Mouse (Mus musculus): ENCODE data around the gene Galm. TPM values are rescaled to one million over a fixed set of nuclear protein-coding genes. Genes with fewer than 3 reads are reported as not detected.
A peak's percentile ranks its signal among the peaks of the same experiment; 100 is the strongest.

The Galm gene
- polyA plus RNA-seq, 1 experiment from 2014 or later = 17.8 TPM

DNA sequence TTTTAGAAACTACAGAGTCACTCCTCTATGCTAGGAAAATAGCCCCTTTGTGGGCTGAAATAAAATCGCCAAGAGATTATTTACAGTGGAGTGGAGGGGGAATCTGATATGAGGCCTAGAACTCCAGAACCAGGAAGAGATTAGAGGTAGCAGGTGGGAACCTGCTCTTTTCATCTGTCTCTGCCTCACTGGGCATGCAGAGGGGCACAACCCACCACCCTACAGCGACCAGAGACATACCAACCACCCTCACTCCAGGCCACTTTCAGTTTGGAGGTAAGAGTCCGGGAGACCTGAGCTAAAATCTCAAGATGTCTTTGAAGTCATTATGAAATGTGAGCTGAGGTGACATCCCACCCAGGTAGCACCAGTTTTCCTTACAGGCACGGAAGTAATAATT, 2.1 kb downstream of the Galm start:
- Histone ChIP-seq H3K27ac (no peak overlapping the region), H3K4me2 (peak overlapping the region; percentile 75; the same call in 1 of the 2 replicates)
- WGBS (ENCODE audit: insufficient replicate concordance) = 68% methylated on average over 4 of the region's 4 CpGs

DNA sequence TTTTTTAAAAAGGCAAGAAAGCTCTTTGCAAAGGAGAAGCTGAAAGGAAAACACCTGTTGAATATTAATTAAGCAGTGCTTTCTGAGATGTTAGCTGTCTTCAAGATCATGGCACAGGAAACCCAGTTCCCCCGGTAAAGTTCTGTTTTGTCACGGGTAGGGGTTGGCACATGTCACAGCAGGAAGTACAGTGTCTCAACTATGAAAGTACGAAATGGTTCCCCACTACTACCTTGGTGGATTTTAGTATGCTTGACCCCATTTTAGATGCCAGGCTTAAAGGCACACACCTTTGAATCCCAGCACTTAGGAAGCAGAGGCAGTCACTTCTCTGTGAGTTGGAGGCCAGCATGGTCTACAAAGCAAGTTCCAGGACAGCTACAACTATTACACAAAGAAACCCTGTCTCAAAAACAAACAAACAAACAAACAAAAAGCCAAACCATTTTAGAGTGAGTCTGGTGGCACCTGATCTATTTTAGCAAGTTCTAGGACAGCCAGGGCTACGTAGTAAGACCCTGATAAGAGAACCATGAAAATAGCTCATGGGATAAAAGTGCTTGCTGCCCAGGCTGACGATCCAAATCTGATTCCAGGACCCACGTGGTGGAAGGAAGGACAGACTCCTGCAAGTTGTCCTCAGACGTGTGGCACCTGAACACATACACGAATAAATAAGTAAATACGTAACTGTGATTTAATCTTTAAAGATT, 3.6 kb downstream of the Galm start:
- Histone ChIP-seq H3K4me1 (replicated peaks) (peaks cover 26% of the 10 kb centered on the region), H3K9me3 (replicated peaks) (no peaks in the 10 kb centered on the region), H3K27me3 (peaks cover 3% of the 10 kb centered on the region; the same call in 1 of the 2 replicates), H3K27ac (0 out of 2 replicates have a peak overlapping the region, but pooled peaks have one; percentile 4), H3K4me3 (replicated peaks) (no peak overlapping the region), H3K36me3 (no peaks in the 10 kb centered on the region), H3K9ac (no peak overlapping the region), H3K4me2 (no peak overlapping the region)
- DNase-seq (no peak), ATAC-seq (ENCODE audit: low read depth) (no peak)
- WGBS (ENCODE audit: insufficient replicate concordance) = 49% methylated on average over 9 of the region's 9 CpGs

More for the DNA sequence above, 2.1 kb downstream of the Galm start:
- Histone ChIP-seq H3K9ac (no peak overlapping the region), H3K4me1 (replicated peaks) (peaks cover 26% of the 10 kb centered on the region), H3K27me3 (peaks cover 3% of the 10 kb centered on the region; the same call in 1 of the 2 replicates), H3K9me3 (replicated peaks) (no peaks in the 10 kb centered on the region), H3K4me3 (replicated peaks) (no peak overlapping the region), H3K36me3 (no peaks in the 10 kb centered on the region)
- ATAC-seq (ENCODE audit: low read depth) (no peak), DNase-seq (no peak)

DNA sequence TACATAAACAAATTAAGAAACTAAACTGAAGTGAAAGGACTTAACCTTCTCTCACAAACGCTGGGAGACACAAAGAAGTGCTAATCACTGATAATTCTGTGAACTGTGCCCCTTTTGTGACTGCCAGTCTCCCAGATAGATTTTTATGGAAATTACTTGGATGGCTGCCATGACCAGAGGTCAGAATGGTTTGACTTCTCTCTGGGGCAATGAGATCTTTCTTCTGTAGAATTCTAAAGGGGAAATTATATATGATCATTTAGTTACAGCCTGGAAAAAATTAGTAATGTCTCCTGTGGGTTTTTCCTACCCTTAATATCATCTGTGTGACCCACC, 4.1 kb downstream of the Galm start:
- no peak for DNase-seq
- no peak for ATAC-seq (ENCODE audit: low read depth)
- Histone ChIP-seq H3K36me3 (no peaks in the 10 kb centered on the region), H3K9ac (no peak overlapping the region), H3K4me2 (no peak overlapping the region), H3K4me3 (replicated peaks) (no peak overlapping the region), H3K27me3 (peaks cover 3% of the 10 kb centered on the region; the same call in 1 of the 2 replicates), H3K4me1 (replicated peaks) (peaks cover 26% of the 10 kb centered on the region), H3K27ac (0 out of 2 replicates have a peak overlapping the region, but pooled peaks have one; percentile 4), H3K9me3 (replicated peaks) (no peaks in the 10 kb centered on the region)
- 37% methylated on average over 1 of the region's 1 CpGs for WGBS (ENCODE audit: insufficient replicate concordance)

DNA sequence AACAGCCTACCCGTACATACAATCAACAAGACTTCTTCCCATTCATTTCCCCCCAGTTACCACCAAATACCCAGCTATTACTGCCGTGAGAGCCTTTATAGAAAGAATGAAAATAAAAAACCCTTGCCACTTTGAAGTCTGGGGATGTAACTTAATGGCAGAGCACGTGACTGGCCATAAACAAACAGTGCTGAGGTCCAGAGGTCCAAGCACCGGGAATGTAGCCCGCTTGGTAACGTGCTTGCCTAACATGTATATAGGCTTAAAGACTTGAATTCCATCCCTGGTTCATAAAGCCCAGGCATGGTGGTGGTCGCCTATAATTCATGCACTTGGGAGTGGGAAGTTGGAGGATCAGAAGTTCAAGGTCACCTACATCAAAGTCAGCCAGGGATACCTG, 4.6 kb downstream of the Galm start:
- H3K27me3 ChIP-seq = no peaks in the 10 kb centered on the region
- H3K4me3 ChIP-seq (replicated peaks) = no peak overlapping the region
- 65% methylated on average over 7 of the region's 7 CpGs for WGBS (ENCODE audit: insufficient replicate concordance)
- H3K36me3 ChIP-seq = no peaks in the 10 kb centered on the region
- no peak overlapping the region for H3K9ac ChIP-seq
- H3K4me1 ChIP-seq (replicated peaks) = peaks cover 26% of the 10 kb centered on the region
- no peaks in the 10 kb centered on the region for H3K9me3 ChIP-seq (replicated peaks)
- peak overlapping the region; percentile 48; the same call in 1 of the 2 replicates for H3K27ac ChIP-seq
- ATAC-seq (ENCODE audit: low read depth) (peak; percentile 49; the same call in 1 of the 2 replicates), DNase-seq (no peak)
- H3K4me2 ChIP-seq = 0 out of 2 replicates have a peak overlapping the region, but pooled peaks have one; percentile 2

DNA sequence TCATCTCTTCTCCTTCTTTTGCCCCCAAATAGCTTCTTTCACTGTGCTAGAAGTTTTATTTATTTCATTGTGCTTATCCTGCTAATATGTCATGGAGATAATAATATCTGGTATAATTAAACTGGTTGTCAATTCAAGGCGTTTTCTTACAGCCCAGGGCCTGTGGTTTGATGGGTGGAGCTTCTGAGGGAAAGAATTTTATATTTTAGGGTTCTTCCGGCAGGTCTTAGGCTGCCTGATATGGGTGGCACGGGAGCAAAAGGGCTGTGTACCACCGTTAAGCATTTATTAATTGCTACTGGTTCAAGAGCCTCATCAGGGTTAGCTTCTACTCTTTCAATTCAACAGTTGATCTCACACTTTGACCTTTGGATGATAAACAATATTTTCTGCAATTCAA, 5.2 kb downstream of the Galm start:
- Histone ChIP-seq H3K9ac (no peak overlapping the region), H3K27ac (peak overlapping the region; percentile 48; the same call in 1 of the 2 replicates), H3K36me3 (no peaks in the 10 kb centered on the region), H3K4me3 (replicated peaks) (no peak overlapping the region), H3K27me3 (no peaks in the 10 kb centered on the region), H3K4me2 (no peak overlapping the region), H3K4me1 (replicated peaks) (peaks cover 25% of the 10 kb centered on the region), H3K9me3 (replicated peaks) (no peaks in the 10 kb centered on the region)
- 55% methylated on average over 4 of the region's 4 CpGs for WGBS (ENCODE audit: insufficient replicate concordance)
- ATAC-seq (ENCODE audit: low read depth) (no peak), DNase-seq (no peak)

DNA sequence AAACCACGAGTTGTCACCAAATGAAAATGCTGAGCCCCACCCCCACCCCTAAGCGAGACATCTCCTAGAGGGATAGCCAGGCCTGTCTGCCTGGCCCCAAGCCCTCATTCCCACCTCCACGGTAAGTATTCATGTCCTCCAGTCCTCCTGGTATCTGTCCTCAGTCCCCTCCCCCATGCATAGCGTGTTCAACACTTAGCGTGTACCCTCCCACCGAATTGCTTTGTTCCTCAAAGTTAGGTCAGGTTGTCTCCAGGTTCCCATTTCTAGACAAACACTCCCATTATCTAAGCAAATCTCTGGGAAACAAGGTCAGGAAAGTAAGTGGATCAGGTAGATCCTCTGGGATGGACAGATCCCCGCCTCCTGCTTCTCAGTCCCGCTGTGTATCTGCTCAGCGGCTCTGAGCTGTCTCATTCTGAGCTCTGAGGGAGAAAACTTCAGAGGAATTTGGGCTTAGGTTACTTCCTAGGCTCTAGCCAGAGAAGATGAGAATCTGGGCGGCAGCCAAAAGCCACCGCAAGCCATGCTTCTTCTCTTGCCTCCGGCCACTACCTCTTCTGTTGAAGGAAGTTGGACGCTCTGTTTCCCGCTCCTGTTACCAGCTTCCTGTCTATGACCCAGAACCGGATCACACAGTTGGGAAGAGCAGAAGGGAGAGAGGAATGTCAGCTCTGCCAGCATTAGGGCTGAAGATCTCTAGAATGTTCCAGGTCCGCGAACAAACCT, 11.3 kb downstream of the Galm start:
- Histone ChIP-seq H3K27me3 (no peaks in the 10 kb centered on the region), H3K4me2 (no peak overlapping the region), H3K9me3 (replicated peaks) (no peaks in the 10 kb centered on the region), H3K27ac (no peak overlapping the region), H3K9ac (no peak overlapping the region), H3K4me1 (replicated peaks) (peaks cover 4% of the 10 kb centered on the region), H3K36me3 (no peaks in the 10 kb centered on the region), H3K4me3 (replicated peaks) (no peak overlapping the region)
- 49% methylated on average over 17 of the region's 17 CpGs for WGBS (ENCODE audit: insufficient replicate concordance)
- ATAC-seq (ENCODE audit: low read depth) (no peak), DNase-seq (no peak)

DNA sequence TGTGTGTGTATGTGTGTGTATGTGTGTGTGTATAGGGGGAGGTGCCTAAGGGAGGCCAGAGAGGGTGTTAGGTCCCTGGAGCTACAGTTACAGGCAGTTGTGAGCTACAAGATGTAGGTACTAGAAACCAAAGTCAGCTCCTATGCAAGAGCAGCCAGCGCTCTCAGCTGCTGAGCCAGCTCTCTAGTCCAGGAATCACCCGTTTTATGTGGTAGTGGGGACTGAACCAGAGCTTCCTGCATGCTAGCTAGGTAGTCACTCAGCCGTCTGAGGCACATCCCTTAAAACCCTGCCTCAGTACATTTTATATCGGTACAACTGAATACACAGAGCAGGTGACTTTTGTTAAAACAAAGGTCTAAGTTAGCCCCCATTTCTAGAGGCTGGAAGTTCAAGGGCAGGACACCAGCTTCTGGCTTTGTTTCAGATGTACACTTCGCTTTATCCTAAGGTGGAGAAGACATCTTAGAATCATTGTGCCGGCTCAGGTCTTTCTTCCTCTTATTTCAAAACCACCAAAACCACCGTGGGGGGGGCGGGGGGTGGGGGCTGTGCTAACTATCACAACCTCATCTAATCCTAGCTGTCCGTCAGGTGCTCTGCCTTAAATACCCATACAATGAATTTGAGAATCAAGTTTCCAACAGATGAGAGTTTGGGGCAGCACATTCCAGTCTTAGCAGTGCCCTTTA, 12.6 kb downstream of the Galm start:
- H3K36me3 ChIP-seq = no peaks in the 10 kb centered on the region
- no peak for DNase-seq
- no peak overlapping the region for H3K27ac ChIP-seq

DNA sequence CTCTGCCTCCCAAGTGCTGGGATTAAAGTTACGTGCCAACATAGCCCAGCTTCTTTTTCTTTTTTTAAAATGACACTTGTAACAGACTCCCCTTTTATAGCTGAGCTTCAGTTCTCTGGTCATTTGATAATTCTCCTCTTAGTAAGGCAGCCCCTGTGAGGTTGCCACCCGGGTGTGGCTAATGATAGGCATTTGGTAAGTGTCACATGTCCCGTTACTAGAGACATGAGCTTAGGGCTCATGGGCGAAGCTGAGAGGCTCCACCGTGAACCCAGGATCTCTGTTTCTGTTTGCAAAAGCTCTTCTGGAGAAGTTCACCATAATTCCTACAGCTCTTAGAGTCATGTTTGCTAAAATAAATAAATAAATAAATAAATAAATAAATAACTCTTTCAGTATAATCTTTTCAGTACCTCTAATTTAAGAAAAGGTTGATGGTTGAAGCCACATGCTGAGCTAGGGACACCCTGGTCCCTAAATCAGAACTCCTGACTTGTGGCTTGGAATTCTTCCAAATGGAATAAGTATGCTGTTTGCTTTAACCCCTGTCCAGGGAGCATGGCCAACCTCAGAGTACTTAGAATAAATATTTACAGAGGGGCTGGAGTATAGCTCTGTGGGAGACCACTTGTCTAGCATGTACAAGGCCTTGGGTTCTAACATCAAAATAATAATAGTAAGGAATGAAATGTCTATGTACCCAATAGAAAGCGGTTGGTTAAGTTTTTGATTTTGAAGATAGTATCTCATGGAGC, 16.4 kb downstream of the Galm start:
- no peak overlapping the region for H3K4me2 ChIP-seq
- H3K9me3 ChIP-seq (replicated peaks) = no peaks in the 10 kb centered on the region
- DNase-seq (no peak), ATAC-seq (ENCODE audit: low read depth) (peak; percentile 41)
- H3K27ac ChIP-seq = no peak overlapping the region
- H3K9ac ChIP-seq = no peak overlapping the region
- H3K27me3 ChIP-seq = peaks cover 2% of the 10 kb centered on the region; the same call in 1 of the 2 replicates
- no peak overlapping the region for H3K4me3 ChIP-seq (replicated peaks)
- WGBS (ENCODE audit: insufficient replicate concordance) = 54% methylated on average over 6 of the region's 6 CpGs
- no peaks in the 10 kb centered on the region for H3K36me3 ChIP-seq
- H3K4me1 ChIP-seq (replicated peaks) = peaks cover 4% of the 10 kb centered on the region

More for the DNA sequence above, 12.6 kb downstream of the Galm start:
- no peak overlapping the region for H3K4me2 ChIP-seq
- no peak overlapping the region for H3K4me3 ChIP-seq (replicated peaks)
- ATAC-seq (ENCODE audit: low read depth) = no peak
- H3K9me3 ChIP-seq (replicated peaks) = no peaks in the 10 kb centered on the region
- H3K4me1 ChIP-seq (replicated peaks) = peaks cover 4% of the 10 kb centered on the region
- no peaks in the 10 kb centered on the region; the same call in 1 of the 2 replicates for H3K27me3 ChIP-seq
- WGBS (ENCODE audit: insufficient replicate concordance) = 16% methylated on average over 9 of the region's 9 CpGs
- H3K9ac ChIP-seq = no peak overlapping the region

DNA sequence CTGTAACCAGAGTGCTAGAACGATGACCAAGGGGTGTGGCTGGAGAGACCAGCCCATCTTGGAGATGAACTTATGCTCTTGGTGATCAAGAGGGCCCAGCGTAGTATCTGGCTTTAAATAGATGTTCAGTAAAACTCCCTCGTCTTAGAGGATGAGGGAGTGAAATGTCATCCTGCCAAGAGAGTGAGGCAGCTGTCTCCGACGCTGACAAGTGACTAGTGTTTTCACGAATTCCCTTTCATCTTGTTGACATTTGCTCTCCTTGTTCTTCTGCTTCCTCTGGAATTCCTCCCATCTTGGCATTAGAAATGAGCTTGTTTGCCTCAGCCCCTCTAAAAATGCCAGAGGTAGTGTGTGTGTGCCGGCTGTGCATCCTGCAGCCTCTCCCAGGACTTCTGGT, 17.9 kb downstream of the Galm start:
- no peak overlapping the region for H3K4me2 ChIP-seq
- peaks cover 4% of the 10 kb centered on the region for H3K4me1 ChIP-seq (replicated peaks)
- no peak for ATAC-seq (ENCODE audit: low read depth)
- H3K27ac ChIP-seq = no peak overlapping the region
- H3K27me3 ChIP-seq = peaks cover 2% of the 10 kb centered on the region; the same call in 1 of the 2 replicates
- no peaks in the 10 kb centered on the region for H3K9me3 ChIP-seq (replicated peaks)
- H3K4me3 ChIP-seq (replicated peaks) = no peak overlapping the region
- 42% methylated on average over 7 of the region's 7 CpGs for WGBS (ENCODE audit: insufficient replicate concordance)
- DNase-seq = no peak
- H3K36me3 ChIP-seq = no peaks in the 10 kb centered on the region
- H3K9ac ChIP-seq = no peak overlapping the region

DNA sequence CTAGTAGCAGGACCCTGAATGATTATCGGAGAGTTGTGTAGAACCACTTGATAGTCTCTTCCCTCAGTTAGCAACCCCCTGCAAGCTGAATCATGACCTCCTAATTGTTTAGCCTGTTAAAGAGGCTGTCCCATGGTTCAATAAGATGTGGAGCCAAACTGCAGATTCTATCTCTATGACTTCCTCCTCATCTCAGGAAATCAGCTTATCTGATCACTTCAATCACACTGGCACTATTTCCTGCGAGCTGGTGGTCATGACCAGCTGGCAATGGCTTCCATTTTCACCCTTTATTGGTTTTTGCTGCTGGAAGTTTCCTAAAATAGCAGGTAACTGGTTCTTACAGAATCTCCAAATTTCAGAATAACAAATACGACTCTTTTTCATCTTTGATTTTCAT, 18.5 kb downstream of the Galm start:
- Histone ChIP-seq H3K9ac (no peak overlapping the region), H3K9me3 (replicated peaks) (no peaks in the 10 kb centered on the region), H3K27me3 (peaks cover 2% of the 10 kb centered on the region; the same call in 1 of the 2 replicates), H3K27ac (no peak overlapping the region), H3K36me3 (no peaks in the 10 kb centered on the region), H3K4me2 (no peak overlapping the region), H3K4me1 (replicated peaks) (peaks cover 4% of the 10 kb centered on the region), H3K4me3 (replicated peaks) (no peak overlapping the region)
- DNase-seq = no peak
- ATAC-seq (ENCODE audit: low read depth) = no peak
- 32% methylated on average over 3 of the region's 3 CpGs for WGBS (ENCODE audit: insufficient replicate concordance)
